19 mouse cellular contexts compared by ENCODE assay signal in genomic region chr5:115074749-115075148, GRCm38 (mm10). TPM values are rescaled to one million over a fixed set of nuclear protein-coding genes. Genes with fewer than 3 reads are reported as not detected.
"Had no signal": no experiment of that assay in that cellular context is flagged by ENCODE, and none has a peak within 500 bp of the region (broad histone marks: within the 10 kb centered on the region; RNA-seq: fewer than 3 reads in every experiment).

No protein-coding gene starts in this region.

- H3K9ac ChIP-seq: hindbrain, embryonic 15.5 days; limb, embryonic 15.5 days; lung, embryonic 15.5 days; midbrain, embryonic 13.5 days; stomach, embryonic 15.5 days had no signal

- H3K27me3 ChIP-seq: hindbrain, embryonic 15.5 days; limb, embryonic 15.5 days; lung, embryonic 15.5 days; midbrain, embryonic 13.5 days; stomach, embryonic 15.5 days had no signal

- H3K4me2 ChIP-seq: hindbrain, embryonic 15.5 days; limb, embryonic 15.5 days; lung, embryonic 15.5 days; midbrain, embryonic 13.5 days; stomach, embryonic 15.5 days had no signal

- H3K4me3 ChIP-seq: hindbrain, embryonic 15.5 days; layer of hippocampus, adult 2 months; limb, embryonic 15.5 days; lung, embryonic 15.5 days; midbrain, embryonic 13.5 days; stomach, embryonic 15.5 days had no signal

- H3K9me3 ChIP-seq: hindbrain, embryonic 15.5 days; limb, embryonic 15.5 days; lung, embryonic 15.5 days; midbrain, embryonic 13.5 days; stomach, embryonic 15.5 days had no signal

- H3K27ac ChIP-seq: hindbrain, embryonic 15.5 days; layer of hippocampus, adult 2 months; limb, embryonic 15.5 days; lung, embryonic 15.5 days; midbrain, embryonic 13.5 days; stomach, embryonic 15.5 days had no signal

- DNase-seq: kidney, adult 8-10 months; kidney, postnatal 10 days; kidney, postnatal 4 days; lung, postnatal 14 days; right cerebral cortex, postnatal 4 days; thymus, postnatal 36 days had no signal

- ATAC-seq: inflammation-experienced regulatory T-cells, adult 6 months; midbrain, embryonic 13.5 days had no signal

RNA-seq across cellular contexts. Expression of gene Gm10401, which starts 23.3 kb away (rescaled TPM):
- total RNA-seq: layer of hippocampus, adult 2 months; layer of hippocampus, postnatal 14 days; left cerebral cortex, adult 18-20 months; left cerebral cortex, postnatal 25 days; midbrain, postnatal 0 days had no signal
- polyA plus RNA-seq: spleen, adult 2 months; testis, adult 2 months had no signal
